Mouse (Mus musculus): ENCODE measurements around the gene Sugt1. TPM values are rescaled to one million over a fixed set of nuclear protein-coding genes. Genes with fewer than 3 reads are reported as not detected.
A peak's percentile ranks its signal among the peaks of the same experiment; 100 is the strongest.

The Sugt1 gene
- polyA plus RNA-seq, 1 experiment from 2014 or later: 152 TPM

DNA sequence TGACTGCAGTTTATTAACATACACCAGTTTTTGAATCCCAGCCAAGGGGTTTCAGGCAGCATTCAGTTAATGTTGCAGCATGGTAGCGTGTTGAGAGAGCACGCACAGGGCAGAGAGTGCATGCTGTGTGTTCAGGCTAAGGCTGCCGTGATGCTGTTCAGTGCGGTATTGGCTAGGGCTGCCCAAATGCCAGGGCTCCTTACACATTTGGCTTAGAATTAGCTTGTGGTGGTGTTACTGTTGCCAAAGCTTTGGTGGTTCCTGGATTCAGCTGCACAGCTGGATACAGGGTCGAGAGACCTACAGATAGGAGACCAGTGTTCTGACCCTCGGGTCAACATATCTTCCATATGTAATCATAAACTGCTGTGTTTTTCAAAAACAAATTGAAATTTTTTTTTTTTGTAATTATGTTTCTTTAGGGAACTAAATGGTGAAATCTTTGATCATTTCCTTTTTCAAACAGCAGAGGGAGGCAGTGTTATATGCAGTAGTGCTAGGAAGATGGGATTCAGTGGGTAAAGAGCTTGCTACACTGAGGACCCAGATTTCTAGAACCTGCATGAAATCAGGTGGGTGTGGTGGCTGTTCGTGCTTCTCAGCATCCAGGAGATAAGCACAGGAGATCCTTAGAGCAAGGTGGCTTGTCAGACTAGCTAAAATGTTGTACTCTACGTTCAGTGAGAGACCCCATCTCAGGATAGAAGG lies 29.8 kb downstream of the Sugt1 start:
- no peak for DNase-seq (ENCODE audit: extremely low spot score, low spot score)
- Histone ChIP-seq H3K36me3 (replicated peaks) (peaks cover 83% of the 10 kb centered on the region), H3K27ac (no peak overlapping the region), H3K4me1 (no peaks in the 10 kb centered on the region), H3K4me3 (no peak overlapping the region), H3K9me3 (no peaks in the 10 kb centered on the region), H3K27me3 (ENCODE audit: poor library complexity, severe bottlenecking) (no peaks in the 10 kb centered on the region)
- 92% methylated on average over 8 of the region's 8 CpGs for WGBS

DNA sequence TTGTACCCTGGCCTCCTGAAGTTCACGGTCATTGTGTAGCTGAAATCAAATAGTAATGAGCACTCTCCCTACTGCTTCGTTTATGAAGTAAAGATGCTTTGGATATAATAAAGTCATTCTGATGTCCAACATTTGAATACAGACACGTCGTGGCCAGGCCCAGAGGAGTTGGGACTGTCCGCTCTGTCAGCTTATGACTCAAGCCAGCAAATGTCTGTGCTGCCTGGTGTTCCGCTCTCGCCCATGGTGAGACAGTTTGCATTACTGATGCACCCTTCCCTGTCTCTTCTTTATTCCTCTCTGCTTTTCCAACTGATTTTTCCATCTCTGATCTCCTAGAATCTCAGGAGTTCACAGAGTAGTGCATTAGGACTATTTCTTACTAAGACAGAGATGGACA lies 32.3 kb downstream of the Sugt1 start:
- H3K36me3 ChIP-seq (replicated peaks): peaks cover 82% of the 10 kb centered on the region
- no peak overlapping the region for H3K27ac ChIP-seq
- WGBS: 92% methylated on average over 7 of the region's 7 CpGs
- no peaks in the 10 kb centered on the region for H3K4me1 ChIP-seq
- H3K27me3 ChIP-seq (ENCODE audit: poor library complexity, severe bottlenecking): no peaks in the 10 kb centered on the region
- no peaks in the 10 kb centered on the region for H3K9me3 ChIP-seq
- H3K4me3 ChIP-seq: no peak overlapping the region
- DNase-seq (ENCODE audit: extremely low spot score, low spot score): no peak

DNA sequence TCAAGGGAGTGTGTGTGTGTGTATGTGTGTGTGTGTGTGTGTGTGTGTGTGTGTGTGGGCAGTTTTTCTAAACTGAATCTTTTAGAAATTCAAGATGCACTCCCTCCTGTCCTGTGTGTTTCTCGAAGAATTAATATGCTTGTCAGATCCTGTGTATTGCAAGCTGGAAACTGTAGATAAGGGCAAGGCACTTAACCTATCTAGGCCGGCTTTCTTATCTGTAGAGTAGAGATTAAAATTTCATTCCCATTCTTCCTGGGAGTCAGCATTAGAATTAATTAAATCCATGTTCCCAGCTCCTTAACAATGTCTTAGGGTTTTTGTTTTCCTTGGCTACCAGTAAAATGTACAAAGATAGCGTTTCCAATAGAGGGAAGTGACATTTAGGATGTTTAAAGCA lies 33.7 kb downstream of the Sugt1 start:
- Histone ChIP-seq H3K4me3 (no peak overlapping the region), H3K27ac (no peak overlapping the region), H3K27me3 (ENCODE audit: poor library complexity, severe bottlenecking) (no peaks in the 10 kb centered on the region), H3K36me3 (replicated peaks) (peaks cover 86% of the 10 kb centered on the region), H3K4me1 (no peaks in the 10 kb centered on the region), H3K9me3 (no peaks in the 10 kb centered on the region)
- WGBS: 95% methylated on average over 3 of the region's 3 CpGs
- no peak for DNase-seq (ENCODE audit: extremely low spot score, low spot score)

DNA sequence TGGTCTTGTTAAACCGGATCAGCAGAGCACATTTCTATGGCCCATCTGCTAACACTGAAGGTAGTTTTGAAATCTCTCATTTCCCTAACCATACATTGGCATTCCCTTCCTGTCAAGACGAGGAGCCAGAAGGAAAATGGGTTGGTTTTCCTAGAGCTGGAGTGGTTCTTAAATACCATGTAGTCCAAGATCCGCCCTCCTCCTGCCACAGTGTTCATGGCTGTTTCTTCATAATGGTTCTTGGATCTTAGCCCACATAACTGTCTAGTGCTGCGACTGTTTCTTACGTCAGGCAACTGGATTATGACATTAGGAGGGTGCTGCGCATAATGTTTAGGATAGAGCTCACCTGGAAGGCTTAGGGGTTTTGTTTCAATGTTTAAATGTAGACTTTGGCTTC lies 44.8 kb downstream of the Sugt1 start:
- no peaks in the 10 kb centered on the region for H3K27me3 ChIP-seq (ENCODE audit: poor library complexity, severe bottlenecking)
- WGBS: 92% methylated on average over 6 of the region's 6 CpGs
- H3K9me3 ChIP-seq: no peaks in the 10 kb centered on the region
- H3K36me3 ChIP-seq (replicated peaks): peaks cover 49% of the 10 kb centered on the region
- H3K4me1 ChIP-seq: no peaks in the 10 kb centered on the region
- no peak overlapping the region for H3K27ac ChIP-seq
- DNase-seq (ENCODE audit: extremely low spot score, low spot score): no peak
- H3K4me3 ChIP-seq: no peak overlapping the region

DNA sequence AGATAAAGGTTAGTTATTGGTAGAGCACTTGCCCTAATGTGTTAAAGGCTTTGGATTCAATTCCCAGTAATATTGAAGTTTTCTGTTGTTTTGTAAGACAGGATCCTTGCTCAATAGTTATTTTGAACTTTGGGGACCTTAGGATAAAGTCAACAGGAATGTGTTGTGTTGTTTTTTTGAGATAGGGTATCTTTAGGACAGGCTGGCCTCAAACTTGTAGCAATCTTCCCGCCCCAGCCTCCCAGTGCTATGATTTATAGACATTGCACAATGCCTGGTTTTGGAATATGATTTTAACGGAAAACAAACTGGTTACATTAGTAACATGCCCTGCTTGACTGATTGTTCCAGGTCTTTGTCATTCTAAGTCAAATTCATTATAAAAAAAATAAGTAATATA lies 45.7 kb downstream of the Sugt1 start:
- Histone ChIP-seq H3K9me3 (no peaks in the 10 kb centered on the region), H3K36me3 (replicated peaks) (peaks cover 41% of the 10 kb centered on the region), H3K4me1 (peaks cover 6% of the 10 kb centered on the region; the same call in 1 of the 2 replicates), H3K27ac (no peak overlapping the region), H3K4me3 (no peak overlapping the region), H3K27me3 (ENCODE audit: poor library complexity, severe bottlenecking) (no peaks in the 10 kb centered on the region)
- 94% methylated on average over 2 of the region's 2 CpGs for WGBS
- no peak for DNase-seq (ENCODE audit: extremely low spot score, low spot score)

DNA sequence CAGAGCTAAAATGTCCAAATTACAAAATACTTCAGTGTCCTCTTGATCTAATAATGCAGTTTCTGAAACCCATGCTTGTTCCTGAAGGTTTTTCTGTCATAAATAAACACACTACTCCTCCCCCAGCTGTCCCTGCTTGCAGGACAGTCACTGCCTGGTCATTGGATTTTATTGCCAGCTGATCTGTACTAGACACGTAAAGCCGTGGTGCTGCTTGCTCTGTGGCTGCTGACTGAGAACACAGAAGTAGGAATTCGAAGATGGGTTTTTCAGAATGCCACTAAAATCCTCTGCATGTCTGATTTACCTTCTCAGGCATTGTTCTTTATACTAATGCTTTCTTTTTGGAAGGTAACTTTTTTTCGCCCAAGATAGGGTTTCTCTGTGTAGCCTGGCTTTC lies 49.3 kb downstream of the Sugt1 start:
- Histone ChIP-seq H3K4me1 (peaks cover 6% of the 10 kb centered on the region; the same call in 1 of the 2 replicates), H3K27me3 (ENCODE audit: poor library complexity, severe bottlenecking) (no peaks in the 10 kb centered on the region), H3K27ac (no peak overlapping the region), H3K4me3 (no peak overlapping the region), H3K36me3 (replicated peaks) (peaks cover 6% of the 10 kb centered on the region), H3K9me3 (no peaks in the 10 kb centered on the region)
- WGBS: 86% methylated on average over 4 of the region's 4 CpGs
- DNase-seq (ENCODE audit: extremely low spot score, low spot score): no peak

DNA sequence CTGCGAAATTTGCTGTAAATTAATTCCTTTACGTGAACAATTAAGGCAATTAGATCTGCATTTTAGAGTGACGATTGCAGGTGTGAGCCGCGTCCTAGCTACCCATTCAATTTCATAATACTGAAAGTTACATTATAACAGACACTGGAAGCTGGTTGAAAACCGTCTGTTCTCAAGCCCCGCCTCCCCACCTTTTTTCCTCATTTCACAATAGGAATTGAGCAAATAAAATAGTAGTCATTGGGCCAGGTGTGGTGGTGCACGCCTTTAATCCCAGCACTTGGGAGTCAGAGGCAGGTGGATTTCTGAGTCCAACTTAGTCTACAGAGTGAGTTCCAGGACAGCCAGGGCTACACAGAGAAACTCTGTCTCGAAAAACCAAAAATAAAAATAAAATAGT lies 54.6 kb downstream of the Sugt1 start:
- Histone ChIP-seq H3K9me3 (no peaks in the 10 kb centered on the region), H3K36me3 (replicated peaks) (no peaks in the 10 kb centered on the region), H3K4me3 (no peak overlapping the region), H3K4me1 (peaks cover 16% of the 10 kb centered on the region), H3K27me3 (ENCODE audit: poor library complexity, severe bottlenecking) (0 out of 2 replicates have a peak, but pooled peaks cover 6% of the 10 kb centered on the region), H3K27ac (no peak overlapping the region)
- no peak for DNase-seq (ENCODE audit: extremely low spot score, low spot score)
- 86% methylated on average over 9 of the region's 9 CpGs for WGBS

DNA sequence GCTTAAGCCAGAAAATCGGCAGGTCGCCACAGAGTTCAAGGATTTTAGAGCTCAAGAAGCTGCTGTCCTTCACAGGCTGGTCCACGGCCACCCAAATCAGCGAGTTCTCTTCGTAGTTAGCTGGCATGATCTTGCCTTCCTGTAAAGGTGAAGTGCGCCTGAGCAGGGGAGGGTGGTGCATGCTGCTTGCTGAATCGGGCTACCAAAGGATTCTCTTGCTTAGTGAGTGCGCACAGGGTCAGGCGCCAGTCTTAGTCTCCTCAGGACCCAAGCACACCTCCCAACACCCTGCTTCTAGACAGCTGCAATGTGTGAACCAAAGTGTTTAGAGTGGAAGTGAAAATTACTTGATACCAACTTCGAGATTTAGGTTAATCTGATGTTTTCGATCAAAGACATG lies 57.9 kb downstream of the Sugt1 start:
- DNase-seq (ENCODE audit: extremely low spot score, low spot score): no peak

DNA sequence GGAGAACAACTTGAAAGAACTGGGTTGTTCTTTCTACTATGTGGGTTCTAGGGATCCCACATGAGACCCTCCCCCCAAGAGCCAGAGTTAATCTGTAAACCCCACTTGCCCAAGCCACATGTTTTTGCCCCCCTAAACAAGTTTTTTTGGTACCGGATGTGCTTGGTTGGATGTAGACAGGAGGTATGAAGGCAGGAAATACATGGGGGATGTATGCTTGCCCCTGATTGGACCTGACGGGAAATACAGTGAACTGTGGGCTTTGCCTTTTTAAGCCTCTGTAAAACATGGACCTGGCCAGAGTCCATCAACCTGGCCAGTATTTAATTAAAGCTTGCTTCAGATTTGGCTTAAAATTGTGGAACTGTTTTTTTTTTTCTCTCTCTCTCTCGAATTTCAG lies 62.2 kb downstream of the Sugt1 start:
- H3K36me3 ChIP-seq (replicated peaks): no peaks in the 10 kb centered on the region
- H3K9me3 ChIP-seq: no peaks in the 10 kb centered on the region
- H3K4me1 ChIP-seq: peaks cover 10% of the 10 kb centered on the region
- DNase-seq (ENCODE audit: extremely low spot score, low spot score): no peak
- H3K4me3 ChIP-seq: no peak overlapping the region
- no peak overlapping the region for H3K27ac ChIP-seq
- WGBS: 93% methylated on average over 3 of the region's 3 CpGs
- H3K27me3 ChIP-seq (ENCODE audit: poor library complexity, severe bottlenecking): 0 out of 2 replicates have a peak, but pooled peaks cover 6% of the 10 kb centered on the region

More for the DNA sequence above, 57.9 kb downstream of the Sugt1 start:
- Histone ChIP-seq H3K9me3 (no peaks in the 10 kb centered on the region), H3K4me3 (no peak overlapping the region), H3K4me1 (peaks cover 10% of the 10 kb centered on the region), H3K27me3 (ENCODE audit: poor library complexity, severe bottlenecking) (0 out of 2 replicates have a peak, but pooled peaks cover 6% of the 10 kb centered on the region), H3K27ac (no peak overlapping the region), H3K36me3 (replicated peaks) (no peaks in the 10 kb centered on the region)
- WGBS: 41% methylated on average over 11 of the region's 11 CpGs

DNA sequence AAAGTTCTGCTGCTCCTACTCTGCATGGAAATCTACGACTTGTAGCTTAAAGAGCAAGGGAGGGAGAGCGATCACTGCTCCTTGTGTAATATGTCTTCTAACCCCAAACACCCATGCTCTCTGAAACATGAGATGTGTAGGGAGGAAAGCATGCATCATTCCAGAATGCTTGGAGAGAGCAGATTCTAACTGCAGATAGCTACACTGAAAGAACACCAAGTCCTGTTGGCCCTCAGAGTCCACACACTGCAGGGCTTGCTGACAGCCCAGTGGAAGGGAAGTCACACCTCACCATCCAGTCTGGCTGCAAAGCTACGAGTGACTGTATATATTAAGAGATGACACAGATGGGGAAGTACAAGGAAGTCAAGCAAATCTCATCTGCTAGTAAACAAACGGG lies 65.2 kb downstream of the Sugt1 start:
- Histone ChIP-seq H3K27ac (no peak overlapping the region), H3K4me1 (no peaks in the 10 kb centered on the region), H3K27me3 (ENCODE audit: poor library complexity, severe bottlenecking) (no peaks in the 10 kb centered on the region), H3K36me3 (replicated peaks) (no peaks in the 10 kb centered on the region), H3K4me3 (no peak overlapping the region), H3K9me3 (no peaks in the 10 kb centered on the region)
- no peak for DNase-seq (ENCODE audit: extremely low spot score, low spot score)
- WGBS: 84% methylated on average over 4 of the region's 4 CpGs

DNA sequence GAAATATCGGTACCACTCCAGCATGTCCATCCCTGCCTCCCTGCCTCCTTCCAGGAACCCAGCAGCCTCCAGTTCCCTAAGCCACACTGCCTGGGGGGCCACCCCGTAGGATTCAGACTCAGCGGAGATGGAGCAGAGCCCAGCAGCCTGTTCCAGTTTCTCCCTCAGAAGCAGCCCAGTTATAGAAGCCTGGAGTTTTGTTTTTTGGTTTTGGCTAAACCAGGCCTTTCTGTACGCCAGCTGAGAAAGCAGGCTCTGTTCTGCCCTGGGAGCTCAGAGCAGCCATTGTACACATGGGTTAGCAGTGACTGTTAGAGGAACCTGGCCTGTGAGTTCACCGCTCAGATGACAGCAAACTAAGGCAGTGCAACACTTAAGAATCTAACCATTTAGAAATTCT lies 70.8 kb downstream of the Sugt1 start:
- Histone ChIP-seq H3K9me3 (no peaks in the 10 kb centered on the region), H3K27ac (peak overlapping the region; percentile 57; the same call in 1 of the 2 replicates), H3K36me3 (replicated peaks) (no peaks in the 10 kb centered on the region), H3K4me1 (peaks cover 28% of the 10 kb centered on the region), H3K27me3 (ENCODE audit: poor library complexity, severe bottlenecking) (peaks cover 23% of the 10 kb centered on the region), H3K4me3 (no peak overlapping the region)
- DNase-seq (ENCODE audit: extremely low spot score, low spot score): no peak
- WGBS: 65% methylated on average over 5 of the region's 5 CpGs

DNA sequence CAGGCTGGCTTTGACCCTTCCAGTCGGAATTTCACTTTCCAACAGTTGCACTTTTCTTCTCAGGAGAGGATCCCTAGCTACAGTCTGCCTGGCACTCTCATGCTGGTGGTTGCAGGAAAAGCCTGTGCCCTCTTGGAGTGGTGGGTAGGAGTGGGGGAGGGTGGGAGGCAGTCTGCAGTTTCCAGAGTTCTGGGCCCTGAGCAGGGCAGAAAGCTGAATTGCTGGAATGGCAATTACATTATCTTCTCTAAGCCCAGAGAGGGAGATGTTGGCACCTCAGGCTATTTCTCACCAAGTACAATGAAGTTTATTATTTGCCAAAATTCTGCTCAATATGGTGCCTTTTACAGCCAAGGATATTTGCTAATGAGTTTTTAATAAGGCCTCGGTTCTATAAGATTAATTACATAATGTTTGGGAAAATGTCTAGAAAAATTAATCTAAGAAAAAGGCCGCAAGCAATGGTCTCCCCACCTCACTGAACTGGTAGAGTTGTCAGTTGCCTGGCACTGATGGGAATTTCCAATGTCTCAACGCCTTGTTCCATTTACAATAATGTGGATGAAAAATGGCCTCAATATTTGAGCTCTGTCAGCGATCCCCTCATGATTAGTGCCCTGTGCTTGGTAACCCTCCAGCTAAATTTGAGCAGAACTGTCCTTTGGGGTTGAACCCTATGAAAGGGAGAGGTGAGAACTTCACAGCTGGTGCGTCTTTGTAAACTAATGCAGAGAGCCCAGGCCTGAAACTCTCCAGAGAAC lies 71.4 kb downstream of the Sugt1 start:
- Histone ChIP-seq H3K36me3 (replicated peaks) (no peaks in the 10 kb centered on the region), H3K9me3 (no peaks in the 10 kb centered on the region), H3K4me3 (no peak overlapping the region), H3K27ac (0 out of 2 replicates have a peak overlapping the region, but pooled peaks have one; percentile 57), H3K4me1 (peaks cover 28% of the 10 kb centered on the region), H3K27me3 (ENCODE audit: poor library complexity, severe bottlenecking) (peaks cover 23% of the 10 kb centered on the region)
- DNase-seq (ENCODE audit: extremely low spot score, low spot score): no peak
- WGBS: 82% methylated on average over 6 of the region's 6 CpGs

DNA sequence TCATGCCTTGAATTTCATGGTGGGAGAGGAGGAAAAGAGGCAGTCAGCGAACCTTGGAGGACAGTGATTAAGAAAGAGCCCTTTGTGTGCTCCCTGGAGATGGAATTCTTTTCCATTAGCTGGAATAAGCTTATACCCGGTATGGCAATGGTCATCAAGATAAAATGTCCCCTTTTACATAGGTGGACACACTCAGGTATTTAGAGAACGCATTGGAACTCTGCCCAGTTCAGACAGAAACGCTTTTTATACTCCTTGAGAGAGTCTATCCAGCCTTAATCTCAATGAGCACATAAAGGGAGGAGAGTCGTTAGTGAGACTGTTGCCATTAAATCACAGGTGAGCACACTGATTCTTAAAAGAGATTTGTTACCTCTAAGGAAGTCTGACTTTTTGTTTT lies 73.0 kb downstream of the Sugt1 start:
- Histone ChIP-seq H3K4me3 (no peak overlapping the region), H3K36me3 (replicated peaks) (no peaks in the 10 kb centered on the region), H3K27me3 (ENCODE audit: poor library complexity, severe bottlenecking) (peaks cover 23% of the 10 kb centered on the region), H3K27ac (no peak overlapping the region), H3K9me3 (no peaks in the 10 kb centered on the region), H3K4me1 (peaks cover 28% of the 10 kb centered on the region)
- no peak for DNase-seq (ENCODE audit: extremely low spot score, low spot score)
- 50% methylated on average over 5 of the region's 5 CpGs for WGBS

All from forebrain, embryonic 10.5 days (tissue).